Mouse (Mus musculus): Measurements from ENCODE around the gene Braf. TPM values are rescaled to one million over a fixed set of nuclear protein-coding genes. Genes with fewer than 3 reads are reported as not detected.
"Not testable (repeated sequence)": the region's sequence is repeated elsewhere in the genome, so short reads cannot be mapped to it uniquely, and the experiment has no call there.

The Braf gene
- 8.7 and 10.3 TPM in 2 replicates for polyA plus RNA-seq (2015; fragmentation: Nextera tagmentation; extraction: Ambion mirVana)

GRCm38 (mm10) chr6:39724866-39725711, at the start of gene Braf:
TSS of gene Braf (minus strand) at chr6:39725463.
- H3K36me3 ChIP-seq: no peaks in the 10 kb centered on the region
- WGBS: under 1% methylated on average over 58 of the region's 101 CpGs
- peak within 1 kb of the TSS; percentile 87 for H3K4me2 ChIP-seq
- peak within 1 kb of the TSS; percentile 80 for H3K4me3 ChIP-seq
- no peaks in the 10 kb centered on the region for H3K27me3 ChIP-seq (replicated peaks)
- peak within 1 kb of the TSS; percentile 97 for H3K27ac ChIP-seq (replicated peaks)
- H3K9ac ChIP-seq: peak within 1 kb of the TSS; percentile 91
- H3K4me1 ChIP-seq: peaks cover 32% of the 10 kb centered on the region
- ATAC-seq (ENCODE audit: extremely low read depth, insufficient number of reproducible peaks, low FRiP score, low TSS enrichment): peak; percentile 91
- no peaks in the 10 kb centered on the region for H3K9me3 ChIP-seq

DNA sequence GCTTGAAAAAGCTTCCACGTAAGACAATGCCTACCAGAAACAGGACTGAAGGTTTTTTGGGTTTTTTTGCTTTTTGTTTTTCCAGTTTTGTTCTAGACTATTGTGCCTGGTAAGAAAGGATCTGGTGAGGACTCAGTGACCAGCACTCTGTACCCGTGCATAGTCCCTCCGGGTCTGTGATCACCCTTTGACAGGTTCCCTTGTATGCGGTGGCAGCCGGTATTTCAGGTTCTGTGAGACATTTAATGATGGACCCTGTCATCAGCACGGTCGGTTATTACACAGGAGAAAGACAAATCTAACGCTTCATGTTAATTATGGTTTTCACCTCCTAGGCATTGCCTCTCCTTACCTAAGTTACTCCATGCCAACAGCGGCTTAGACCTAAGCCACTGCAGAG, 49.8 kb upstream of the Braf start:
- no peak overlapping the region for H3K4me2 ChIP-seq
- H3K27ac ChIP-seq (replicated peaks): no peak overlapping the region
- H3K9ac ChIP-seq: no peak overlapping the region
- 82% methylated on average over 9 of the region's 9 CpGs for WGBS
- no peaks in the 10 kb centered on the region for H3K27me3 ChIP-seq (replicated peaks)
- no peak for ATAC-seq (ENCODE audit: extremely low read depth, insufficient number of reproducible peaks, low FRiP score, low TSS enrichment)
- H3K4me3 ChIP-seq: no peak overlapping the region
- H3K9me3 ChIP-seq: no peaks in the 10 kb centered on the region
- no peaks in the 10 kb centered on the region for H3K36me3 ChIP-seq
- no peaks in the 10 kb centered on the region for H3K4me1 ChIP-seq

DNA sequence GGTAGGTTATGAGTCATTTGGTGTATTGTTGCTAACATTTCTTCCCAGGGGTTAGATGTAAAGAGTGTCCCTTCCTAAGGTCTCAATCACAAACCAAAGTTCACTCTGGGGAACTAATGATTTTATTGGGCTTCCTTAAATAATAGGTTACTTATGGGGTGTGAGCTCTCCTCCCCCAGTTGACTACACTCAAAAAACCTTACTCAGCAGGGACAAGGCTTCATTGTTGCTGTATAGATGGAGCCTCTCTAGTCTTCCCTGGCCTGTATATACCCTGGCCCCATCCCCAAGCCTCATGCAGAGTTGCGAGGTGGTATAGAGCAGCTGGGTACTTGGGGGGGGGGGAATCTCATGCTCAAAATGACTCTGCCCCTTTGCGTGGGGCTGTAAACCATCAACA, 32.0 kb upstream of the Braf start:
- Histone ChIP-seq H3K4me3 (no peak overlapping the region), H3K4me2 (no peak overlapping the region), H3K36me3 (no peaks in the 10 kb centered on the region), H3K9ac (no peak overlapping the region), H3K27me3 (replicated peaks) (0 out of 2 replicates have a peak, but pooled peaks cover 3% of the 10 kb centered on the region), H3K27ac (replicated peaks) (no peak overlapping the region), H3K4me1 (0 out of 2 replicates have a peak, but pooled peaks cover 4% of the 10 kb centered on the region), H3K9me3 (no peaks in the 10 kb centered on the region)
- ATAC-seq (ENCODE audit: extremely low read depth, insufficient number of reproducible peaks, low FRiP score, low TSS enrichment): no peak
- 88% methylated on average over 2 of the region's 2 CpGs for WGBS

DNA sequence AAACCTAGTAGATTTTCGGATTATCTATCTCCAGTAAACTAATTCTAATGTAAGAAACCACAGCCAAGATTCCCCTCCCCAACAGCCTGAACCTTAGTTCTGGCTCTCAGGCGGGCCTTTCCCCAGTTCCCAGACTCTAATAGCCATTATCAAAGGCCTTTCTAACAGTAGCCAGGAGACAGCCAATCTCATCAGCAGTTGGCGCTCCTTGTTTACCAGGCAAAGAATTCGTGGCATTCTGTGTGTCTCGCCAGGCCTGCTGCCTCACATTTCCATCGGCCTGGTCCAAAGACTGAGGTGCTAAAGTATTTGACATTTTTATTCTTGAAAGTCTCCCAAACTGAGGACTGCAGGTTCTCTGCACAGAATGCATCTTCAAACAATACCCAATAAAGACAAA, 24.6 kb upstream of the Braf start:
- Histone ChIP-seq H3K36me3 (no peaks in the 10 kb centered on the region), H3K9ac (no peak overlapping the region), H3K27me3 (replicated peaks) (no peaks in the 10 kb centered on the region), H3K4me1 (0 out of 2 replicates have a peak, but pooled peaks cover 7% of the 10 kb centered on the region), H3K9me3 (no peaks in the 10 kb centered on the region), H3K4me3 (no peak overlapping the region), H3K4me2 (no peak overlapping the region), H3K27ac (replicated peaks) (peak overlapping the region; percentile 50)
- ATAC-seq (ENCODE audit: extremely low read depth, insufficient number of reproducible peaks, low FRiP score, low TSS enrichment): no peak
- 12% methylated on average over 6 of the region's 6 CpGs for WGBS

DNA sequence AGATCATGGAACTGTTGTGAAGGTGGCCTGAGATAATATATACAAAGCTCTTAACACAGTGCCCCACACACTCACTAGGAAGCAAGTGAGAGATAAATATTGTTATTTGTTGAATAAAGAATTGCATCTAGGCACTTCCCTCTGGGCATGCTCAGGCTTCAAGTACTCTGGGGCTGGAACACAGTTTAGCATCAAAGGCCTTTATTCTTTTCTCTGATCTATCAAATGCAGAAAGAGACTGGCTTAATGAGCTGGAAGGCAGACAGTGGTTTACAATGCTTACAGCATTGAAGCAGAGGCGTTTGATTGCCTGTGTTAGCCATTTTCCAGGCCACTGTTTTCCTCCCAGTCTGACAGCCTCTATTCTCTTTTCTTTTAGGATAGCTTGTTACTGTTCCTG, 21.8 kb upstream of the Braf start:
- H3K4me3 ChIP-seq: no peak overlapping the region
- WGBS: 39% methylated on average over 1 of the region's 1 CpGs
- no peak for ATAC-seq (ENCODE audit: extremely low read depth, insufficient number of reproducible peaks, low FRiP score, low TSS enrichment)
- H3K4me1 ChIP-seq: 0 out of 2 replicates have a peak, but pooled peaks cover 7% of the 10 kb centered on the region
- no peak overlapping the region for H3K9ac ChIP-seq
- no peak overlapping the region for H3K27ac ChIP-seq (replicated peaks)
- no peaks in the 10 kb centered on the region for H3K27me3 ChIP-seq (replicated peaks)
- no peaks in the 10 kb centered on the region for H3K36me3 ChIP-seq
- H3K9me3 ChIP-seq: no peaks in the 10 kb centered on the region
- H3K4me2 ChIP-seq: no peak overlapping the region

- Histone ChIP-seq H3K27me3 (replicated peaks) (no peaks in the 10 kb centered on the region), H3K4me1 (0 out of 2 replicates have a peak, but pooled peaks cover 7% of the 10 kb centered on the region), H3K9me3 (no peaks in the 10 kb centered on the region), H3K4me2 (no peak overlapping the region), H3K9ac (no peak overlapping the region), H3K36me3 (no peaks in the 10 kb centered on the region), H3K4me3 (no peak overlapping the region), H3K27ac (replicated peaks) (no peak overlapping the region)
- ATAC-seq (ENCODE audit: extremely low read depth, insufficient number of reproducible peaks, low FRiP score, low TSS enrichment): no peak
- WGBS: 74% methylated on average over 1 of the region's 1 CpGs
These were observed 20.2 kb upstream of the Braf start for GRCm38 (mm10) chr6:39745456-39745855.

- H3K4me2 ChIP-seq; H3K36me3 ChIP-seq; H3K9ac ChIP-seq; ATAC-seq (ENCODE audit: extremely low read depth, insufficient number of reproducible peaks, low FRiP score, low TSS enrichment); H3K4me3 ChIP-seq; H3K9me3 ChIP-seq; H3K27ac ChIP-seq (replicated peaks); H3K27me3 ChIP-seq (replicated peaks); H3K4me1 ChIP-seq: not testable (repeated sequence)
- WGBS: 90% methylated on average over 9 of the region's 9 CpGs
These were observed 14.4 kb upstream of the Braf start for GRCm38 (mm10) chr6:39739698-39740097.

- Histone ChIP-seq H3K4me3 (no peak overlapping the region), H3K9ac (no peak overlapping the region), H3K9me3 (no peaks in the 10 kb centered on the region), H3K27me3 (replicated peaks) (no peaks in the 10 kb centered on the region), H3K4me1 (peaks cover 11% of the 10 kb centered on the region), H3K36me3 (no peaks in the 10 kb centered on the region), H3K27ac (replicated peaks) (no peak overlapping the region), H3K4me2 (no peak overlapping the region)
- WGBS: 77% methylated on average over 5 of the region's 5 CpGs
- no peak for ATAC-seq (ENCODE audit: extremely low read depth, insufficient number of reproducible peaks, low FRiP score, low TSS enrichment)
These were observed 2.8 kb upstream of the Braf start for GRCm38 (mm10) chr6:39728095-39728494.

GRCm38 (mm10) chr6:39726149-39726548, 886 bp upstream of the Braf start:
- Histone ChIP-seq H3K27ac (replicated peaks) (no peak overlapping the region), H3K27me3 (replicated peaks) (no peaks in the 10 kb centered on the region), H3K4me3 (no peak overlapping the region), H3K9ac (no peak overlapping the region), H3K9me3 (no peaks in the 10 kb centered on the region), H3K36me3 (no peaks in the 10 kb centered on the region), H3K4me1 (peaks cover 23% of the 10 kb centered on the region), H3K4me2 (no peak overlapping the region)
- WGBS: 78% methylated on average over 3 of the region's 3 CpGs
- no peak for ATAC-seq (ENCODE audit: extremely low read depth, insufficient number of reproducible peaks, low FRiP score, low TSS enrichment)

DNA sequence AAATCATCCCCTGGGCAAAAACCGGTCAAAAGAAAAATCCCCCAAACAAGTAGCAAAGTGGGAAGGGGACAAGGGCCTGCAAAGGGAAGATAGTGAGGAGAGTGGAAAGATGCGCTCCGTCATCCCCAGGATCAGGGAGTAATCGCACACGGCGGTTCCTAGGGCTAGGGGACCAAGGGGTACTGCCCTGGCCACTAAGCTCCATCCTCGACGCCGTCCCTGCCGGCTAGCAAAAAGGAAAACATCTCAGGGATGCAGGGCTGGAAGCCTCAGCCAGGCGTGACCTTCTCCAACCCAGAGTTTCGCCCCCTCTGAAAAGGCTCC, 759 bp downstream of the Braf start:
- peak; percentile 32; the same call in 1 of the 2 replicates for ATAC-seq (ENCODE audit: extremely low read depth, insufficient number of reproducible peaks, low FRiP score, low TSS enrichment)
- H3K9me3 ChIP-seq: no peaks in the 10 kb centered on the region
- H3K4me2 ChIP-seq: peak overlapping the region; percentile 87
- no peaks in the 10 kb centered on the region for H3K36me3 ChIP-seq
- peak overlapping the region; percentile 97 for H3K27ac ChIP-seq (replicated peaks)
- no peaks in the 10 kb centered on the region for H3K27me3 ChIP-seq (replicated peaks)
- under 1% methylated on average over 12 of the region's 12 CpGs for WGBS
- H3K9ac ChIP-seq: peak overlapping the region; percentile 91
- H3K4me3 ChIP-seq: peak overlapping the region; percentile 80
- peaks cover 32% of the 10 kb centered on the region for H3K4me1 ChIP-seq

DNA sequence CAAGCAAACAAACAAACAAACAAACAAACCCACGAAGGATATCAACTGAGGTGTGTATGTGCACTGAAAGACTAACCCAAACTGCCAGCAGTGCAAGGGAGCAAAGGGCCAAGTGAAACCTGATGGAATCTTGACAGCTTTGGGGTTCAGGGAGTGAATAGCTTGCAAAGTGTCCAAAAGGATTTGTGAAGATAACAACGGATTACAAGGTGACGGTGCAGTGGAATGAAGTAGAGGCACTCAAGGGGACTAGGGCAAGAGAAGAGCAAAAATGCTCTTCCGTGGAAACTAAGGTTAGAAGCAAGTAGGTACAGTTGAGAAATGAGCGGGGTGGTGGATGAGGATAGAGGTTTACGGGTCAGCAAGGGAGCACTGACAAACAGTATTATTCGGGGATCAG, 1.2 kb downstream of the Braf start:
- no peaks in the 10 kb centered on the region for H3K36me3 ChIP-seq
- no peaks in the 10 kb centered on the region for H3K9me3 ChIP-seq
- H3K4me2 ChIP-seq: peak overlapping the region; percentile 87
- H3K27ac ChIP-seq (replicated peaks): peak overlapping the region; percentile 97
- H3K27me3 ChIP-seq (replicated peaks): no peaks in the 10 kb centered on the region
- H3K4me1 ChIP-seq: peaks cover 32% of the 10 kb centered on the region
- ATAC-seq (ENCODE audit: extremely low read depth, insufficient number of reproducible peaks, low FRiP score, low TSS enrichment): no peak
- peak overlapping the region; percentile 80 for H3K4me3 ChIP-seq
- WGBS: under 1% methylated on average over 7 of the region's 7 CpGs
- peak overlapping the region; percentile 91 for H3K9ac ChIP-seq

DNA sequence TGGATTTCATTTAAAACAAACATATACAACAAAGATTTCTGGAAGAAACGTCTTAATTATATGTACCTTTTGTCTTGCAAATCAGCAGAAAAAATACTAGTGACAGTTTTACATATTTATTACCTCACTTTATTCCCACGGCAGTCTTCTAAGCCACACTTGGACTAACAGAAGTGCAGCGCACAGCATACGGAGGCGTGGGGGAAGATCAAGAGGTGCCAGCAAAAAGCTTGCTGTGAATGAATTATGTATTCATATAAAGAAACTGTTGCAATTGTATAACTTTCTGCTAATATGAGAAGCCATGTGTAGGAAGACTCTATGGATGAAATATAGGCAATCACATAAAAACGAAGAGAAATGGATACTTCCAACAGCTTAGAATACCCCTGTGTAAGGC, 6.7 kb downstream of the Braf start:
- Histone ChIP-seq H3K27ac (replicated peaks) (no peak overlapping the region), H3K9me3 (no peaks in the 10 kb centered on the region), H3K4me3 (no peak overlapping the region), H3K27me3 (replicated peaks) (no peaks in the 10 kb centered on the region), H3K4me1 (peaks cover 36% of the 10 kb centered on the region), H3K4me2 (no peak overlapping the region), H3K9ac (no peak overlapping the region), H3K36me3 (no peaks in the 10 kb centered on the region)
- no peak for ATAC-seq (ENCODE audit: extremely low read depth, insufficient number of reproducible peaks, low FRiP score, low TSS enrichment)
- WGBS: 91% methylated on average over 6 of the region's 6 CpGs
